Mouse (Mus musculus): Measurements from ENCODE around the gene Pnmal2. TPM values are rescaled to one million over a fixed set of nuclear protein-coding genes. Genes with fewer than 3 reads are reported as not detected.

Pnmal2 gene
- total and polyA plus RNA-seq, 2 experiments from 2014 or later = 106 to 139 TPM

GRCm38 (mm10) chr7:16928341-16928740 is 16.1 kb upstream of the Pnmal2 start:
- H3K9me3 ChIP-seq (ENCODE audit: low read length) = no peaks in the 10 kb centered on the region
- ATAC-seq (no peak), DNase-seq (ENCODE audit: low spot score) (no peak)
- 0 out of 2 replicates have a peak, but pooled peaks have one; percentile 7 for TF ChIP-seq CTCF (IDR thresholded peaks at IDR 0.05; ENCODE audit: low read depth)
- H3K27me3 ChIP-seq (ENCODE audit: insufficient read depth, low read length) = no peaks in the 10 kb centered on the region
- H3K4me2 ChIP-seq (ENCODE audit: low read depth, low read length) = no peak overlapping the region
- H3K27ac ChIP-seq = no peak overlapping the region
- no peaks in the 10 kb centered on the region for H3K36me3 ChIP-seq (ENCODE audit: insufficient read depth, low read length)
- no peak overlapping the region for H3K9ac ChIP-seq (replicated peaks; ENCODE audit: low read length)
- peaks cover 6% of the 10 kb centered on the region; the same call in 1 of the 2 replicates for H3K4me1 ChIP-seq (ENCODE audit: insufficient read depth, low read length)
- 29% methylated on average over 2 of the region's 2 CpGs for WGBS
- H3K4me3 ChIP-seq (ENCODE audit: low read length) = no peak overlapping the region

- no peak overlapping the region for H3K4me3 ChIP-seq (ENCODE audit: low read length)
- ATAC-seq = no peak
- no peak overlapping the region for H3K4me2 ChIP-seq (ENCODE audit: low read depth, low read length)
- H3K27me3 ChIP-seq (ENCODE audit: insufficient read depth, low read length) = no peaks in the 10 kb centered on the region
- WGBS = 3% methylated on average over 1 of the region's 1 CpGs
- H3K27ac ChIP-seq = no peak overlapping the region
- TF ChIP-seq CTCF (IDR thresholded peaks at IDR 0.05; ENCODE audit: low read depth) = peak; percentile 87
- H3K9ac ChIP-seq (replicated peaks; ENCODE audit: low read length) = no peak overlapping the region
- no peaks in the 10 kb centered on the region for H3K9me3 ChIP-seq (ENCODE audit: low read length)
- H3K4me1 ChIP-seq (ENCODE audit: insufficient read depth, low read length) = peaks cover 6% of the 10 kb centered on the region; the same call in 1 of the 2 replicates
- peak; percentile 88 for DNase-seq (ENCODE audit: low spot score)
- H3K36me3 ChIP-seq (ENCODE audit: insufficient read depth, low read length) = no peaks in the 10 kb centered on the region
Measured at GRCm38 (mm10) chr7:16930850-16931249, 13.6 kb upstream of the Pnmal2 start.

- WGBS = 14% methylated on average over 14 of the region's 14 CpGs
- DNase-seq (ENCODE audit: low spot score) (peak; percentile 94), ATAC-seq (peak; percentile 74)
- Histone ChIP-seq H3K9ac (replicated peaks; ENCODE audit: low read length) (no peak overlapping the region), H3K4me3 (ENCODE audit: low read length) (no peak overlapping the region), H3K4me2 (ENCODE audit: low read depth, low read length) (no peak overlapping the region), H3K27me3 (ENCODE audit: insufficient read depth, low read length) (no peaks in the 10 kb centered on the region), H3K4me1 (ENCODE audit: insufficient read depth, low read length) (peaks cover 6% of the 10 kb centered on the region; the same call in 1 of the 2 replicates), H3K9me3 (ENCODE audit: low read length) (no peaks in the 10 kb centered on the region), H3K27ac (peak overlapping the region; percentile 46; the same call in 1 of the 2 replicates), H3K36me3 (ENCODE audit: insufficient read depth, low read length) (no peaks in the 10 kb centered on the region)
- TF ChIP-seq CTCF (IDR thresholded peaks at IDR 0.05; ENCODE audit: low read depth) = peak; percentile 94
Measured at GRCm38 (mm10) chr7:16931968-16932627, 12.4 kb upstream of the Pnmal2 start.

GRCm38 (mm10) chr7:16932704-16933577 is 11.5 kb upstream of the Pnmal2 start:
- peak; percentile 87 for TF ChIP-seq CTCF (IDR thresholded peaks at IDR 0.05; ENCODE audit: low read depth)
- WGBS = 20% methylated on average over 14 of the region's 14 CpGs
- no peaks in the 10 kb centered on the region for H3K9me3 ChIP-seq (ENCODE audit: low read length)
- no peak overlapping the region for H3K9ac ChIP-seq (replicated peaks; ENCODE audit: low read length)
- peak overlapping the region; percentile 27 for H3K4me2 ChIP-seq (ENCODE audit: low read depth, low read length)
- DNase-seq (ENCODE audit: low spot score) = peak; percentile 88
- peaks cover 6% of the 10 kb centered on the region; the same call in 1 of the 2 replicates for H3K4me1 ChIP-seq (ENCODE audit: insufficient read depth, low read length)
- H3K36me3 ChIP-seq (ENCODE audit: insufficient read depth, low read length) = no peaks in the 10 kb centered on the region
- ATAC-seq = peak; percentile 73
- H3K27ac ChIP-seq = peak overlapping the region; percentile 46
- H3K4me3 ChIP-seq (ENCODE audit: low read length) = no peak overlapping the region
- H3K27me3 ChIP-seq (ENCODE audit: insufficient read depth, low read length) = no peaks in the 10 kb centered on the region

- no peaks in the 10 kb centered on the region for H3K36me3 ChIP-seq (ENCODE audit: insufficient read depth, low read length)
- peak; percentile 57 for TF ChIP-seq CTCF (IDR thresholded peaks at IDR 0.05; ENCODE audit: low read depth)
- DNase-seq (ENCODE audit: low spot score) = no peak
- no peak overlapping the region for H3K9ac ChIP-seq (replicated peaks; ENCODE audit: low read length)
- no peaks in the 10 kb centered on the region for H3K9me3 ChIP-seq (ENCODE audit: low read length)
- no peak overlapping the region for H3K4me2 ChIP-seq (ENCODE audit: low read depth, low read length)
- no peak overlapping the region for H3K4me3 ChIP-seq (ENCODE audit: low read length)
- 46% methylated on average over 4 of the region's 4 CpGs for WGBS
- H3K27me3 ChIP-seq (ENCODE audit: insufficient read depth, low read length) = no peaks in the 10 kb centered on the region
- peaks cover 14% of the 10 kb centered on the region for H3K4me1 ChIP-seq (ENCODE audit: insufficient read depth, low read length)
- ATAC-seq = no peak
- H3K27ac ChIP-seq = no peak overlapping the region
Measured at GRCm38 (mm10) chr7:16937312-16937711, 7.2 kb upstream of the Pnmal2 start.

- Histone ChIP-seq H3K9ac (replicated peaks; ENCODE audit: low read length) (no peak overlapping the region), H3K4me3 (ENCODE audit: low read length) (0 out of 2 replicates have a peak overlapping the region, but pooled peaks have one; percentile 4), H3K36me3 (ENCODE audit: insufficient read depth, low read length) (no peaks in the 10 kb centered on the region), H3K4me2 (ENCODE audit: low read depth, low read length) (no peak overlapping the region), H3K27ac (peak overlapping the region; percentile 67), H3K4me1 (ENCODE audit: insufficient read depth, low read length) (peaks cover 10% of the 10 kb centered on the region), H3K27me3 (ENCODE audit: insufficient read depth, low read length) (no peaks in the 10 kb centered on the region), H3K9me3 (ENCODE audit: low read length) (no peaks in the 10 kb centered on the region)
- DNase-seq (ENCODE audit: low spot score) (peak; percentile 93), ATAC-seq (peak; percentile 87)
- 53% methylated on average over 17 of the region's 17 CpGs for WGBS
- TF ChIP-seq CTCF (IDR thresholded peaks at IDR 0.05; ENCODE audit: low read depth) = no peak
Measured at GRCm38 (mm10) chr7:16938117-16938791, 6.2 kb upstream of the Pnmal2 start.
